Mouse (Mus musculus) neutrophil, adult 65 days (primary cell): ENCODE measurements around the gene Olfr1326-ps1. TPM values are rescaled to one million over a fixed set of nuclear protein-coding genes. Genes with fewer than 3 reads are reported as not detected.

ENCODE experiments used
- total RNA-seq: library from RNA; stranded (reverse); gene quantifications from 2 replicates; pipeline ENCODE4 v1.2.4, GENCODE M21; 2023

Olfr1326-ps1 gene
- total RNA-seq: not detected in 2 replicates

GRCm38 (mm10) chrX:74574788-74575187 is at the start of gene Olfr1326-ps1:
Olfr1326-ps1 (minus strand) TSS chrX:74574888.

GRCm38 (mm10) chrX:74592379-74592778 is 17.7 kb upstream of the Olfr1326-ps1 start, which contains the start of gene Olfr1325:
Olfr1325 (plus strand) TSS chrX:74592679.

Other genes starting within 250 kb of the Olfr1326-ps1 start
- gene Plxna3, start 245.8 kb downstream of the Olfr1326-ps1 start, total RNA-seq: 0.28 and 0.59 TPM in 2 replicates
- gene Lage3, start 221.3 kb downstream of the Olfr1326-ps1 start, total RNA-seq: 16.1 and 16.2 TPM in 2 replicates
- 15.9 and 19.4 TPM in 2 replicates for gene Ubl4a, start 201.7 kb downstream of the Olfr1326-ps1 start, total RNA-seq
- gene Slc10a3, start 201.5 kb downstream of the Olfr1326-ps1 start, total RNA-seq: 17.2 and 19.4 TPM in 2 replicates
- 9.1 and 9.9 TPM in 2 replicates for gene Fam3a, start 181.6 kb downstream of the Olfr1326-ps1 start, total RNA-seq
- gene Ikbkg, start 181.6 kb downstream of the Olfr1326-ps1 start, total RNA-seq: 26.1 and 42.9 TPM in 2 replicates
- gene G6pdx, start 145.7 kb downstream of the Olfr1326-ps1 start, total RNA-seq: 378 and 394 TPM in 2 replicates
- not detected in 2 replicates for gene Gm6880, start 93.5 kb downstream of the Olfr1326-ps1 start, total RNA-seq
- not detected in 2 replicates for gene Olfr1325, start 17.8 kb upstream of the Olfr1326-ps1 start, total RNA-seq
- gene Gm5640, start 70.7 kb upstream of the Olfr1326-ps1 start, total RNA-seq: not detected in 2 replicates
- not detected in 2 replicates for gene Gm6890, start 166.0 kb upstream of the Olfr1326-ps1 start, total RNA-seq